Mouse (Mus musculus): ENCODE data around the gene Cyp4f40. TPM values are rescaled to one million over a fixed set of nuclear protein-coding genes. Genes with fewer than 3 reads are reported as not detected.

The Cyp4f40 gene
- polyA plus RNA-seq, 1 experiment = 87.7 TPM

DNA sequence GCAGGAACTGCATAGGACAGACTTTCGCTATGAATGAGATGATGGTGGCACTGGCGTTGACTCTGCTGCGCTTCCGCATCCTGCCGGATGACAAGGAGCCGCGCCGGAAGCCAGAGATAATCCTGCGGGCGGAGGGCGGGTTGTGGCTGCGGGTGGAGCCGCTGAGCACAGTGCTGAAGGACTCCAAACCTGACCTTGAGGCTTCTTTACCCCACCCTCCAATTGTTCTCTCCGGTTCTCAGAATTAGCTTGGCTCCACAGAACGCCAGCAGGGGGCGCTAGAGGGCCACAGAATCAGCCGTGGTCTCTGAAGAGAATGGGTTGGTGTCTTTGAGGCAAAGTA, 23.8 kb upstream of the Cyp4f40 start:
- TF ChIP-seq CTCF (IDR thresholded peaks at IDR 0.05; ENCODE audit: extremely low read depth, insufficient read length, insufficient replicate concordance, low read depth, low read length) = peak; percentile 98; the same call in 1 of the 2 replicates
- TF ChIP-seq POLR2A (IDR thresholded peaks at IDR 0.05; ENCODE audit: low read depth, low read length) = no peak
- Histone ChIP-seq H3K27ac (ENCODE audit: insufficient read depth, low read depth, low read length) (no peak overlapping the region), H3K4me3 (ENCODE audit: low read depth, low read length) (peak overlapping the region; percentile 49), H3K36me3 (ENCODE audit: control insufficient read depth, insufficient read depth, low read length) (no peaks in the 10 kb centered on the region), H3K4me1 (ENCODE audit: control insufficient read depth, insufficient read depth, insufficient read length, low read length) (peaks cover 12% of the 10 kb centered on the region), H3K27me3 (ENCODE audit: control insufficient read depth, insufficient read depth, low read length) (no peaks in the 10 kb centered on the region)
- WGBS = under 1% methylated on average over 17 of the region's 17 CpGs

DNA sequence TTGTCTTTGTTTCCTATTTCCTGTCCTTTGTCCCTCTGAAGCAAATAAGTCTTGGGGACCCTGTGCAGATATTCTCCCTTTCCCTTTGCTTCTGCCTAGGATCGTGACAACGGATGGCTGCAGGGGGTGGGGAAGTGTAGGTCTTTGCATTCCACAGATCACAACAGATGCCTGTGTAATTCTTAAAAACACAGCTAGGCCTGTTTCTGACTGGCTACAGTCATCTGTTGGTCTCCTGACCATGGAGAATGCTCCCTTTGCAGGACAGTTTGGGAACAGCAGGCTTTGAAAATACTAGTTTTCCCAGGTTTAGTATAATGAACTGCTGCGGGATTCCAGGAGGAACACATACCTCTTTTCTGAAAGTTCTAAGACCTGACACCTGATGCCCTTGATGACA, 22.4 kb upstream of the Cyp4f40 start:
- H3K27ac ChIP-seq (ENCODE audit: insufficient read depth, low read depth, low read length) = no peak overlapping the region
- H3K4me3 ChIP-seq (ENCODE audit: low read depth, low read length) = no peak overlapping the region
- no peaks in the 10 kb centered on the region for H3K27me3 ChIP-seq (ENCODE audit: control insufficient read depth, insufficient read depth, low read length)
- no peaks in the 10 kb centered on the region for H3K36me3 ChIP-seq (ENCODE audit: control insufficient read depth, insufficient read depth, low read length)
- 83% methylated on average over 3 of the region's 3 CpGs for WGBS
- TF ChIP-seq POLR2A (IDR thresholded peaks at IDR 0.05; ENCODE audit: low read depth, low read length) = no peak
- TF ChIP-seq CTCF (IDR thresholded peaks at IDR 0.05; ENCODE audit: extremely low read depth, insufficient read length, insufficient replicate concordance, low read depth, low read length) = no peak
- H3K4me1 ChIP-seq (ENCODE audit: control insufficient read depth, insufficient read depth, insufficient read length, low read length) = peaks cover 12% of the 10 kb centered on the region

DNA sequence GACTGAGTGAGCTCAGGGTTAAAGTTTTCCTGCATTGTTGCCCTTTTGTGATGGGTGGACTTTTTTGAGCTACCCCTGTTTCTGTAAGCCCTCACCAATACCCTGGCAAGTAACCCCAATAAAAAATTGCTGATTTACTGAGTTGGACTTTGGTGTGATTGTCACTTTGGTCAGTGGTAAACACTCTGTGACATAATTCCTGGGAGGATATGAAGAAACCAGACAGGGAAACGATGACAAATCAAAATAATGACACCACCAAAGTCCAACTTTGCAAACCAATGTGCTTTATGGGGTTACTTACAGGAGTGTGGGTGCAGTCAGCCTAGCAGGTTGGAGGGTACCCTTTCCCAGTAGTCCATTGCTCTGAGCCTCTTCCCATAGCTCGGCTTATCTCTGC, 21.5 kb upstream of the Cyp4f40 start:
- TF ChIP-seq CTCF (IDR thresholded peaks at IDR 0.05; ENCODE audit: extremely low read depth, insufficient read length, insufficient replicate concordance, low read depth, low read length) (no peak), POLR2A (IDR thresholded peaks at IDR 0.05; ENCODE audit: low read depth, low read length) (no peak)
- 33% methylated on average over 2 of the region's 2 CpGs for WGBS
- no peak overlapping the region for H3K4me3 ChIP-seq (ENCODE audit: low read depth, low read length)
- peaks cover 12% of the 10 kb centered on the region for H3K4me1 ChIP-seq (ENCODE audit: control insufficient read depth, insufficient read depth, insufficient read length, low read length)
- H3K36me3 ChIP-seq (ENCODE audit: control insufficient read depth, insufficient read depth, low read length) = no peaks in the 10 kb centered on the region
- no peaks in the 10 kb centered on the region for H3K27me3 ChIP-seq (ENCODE audit: control insufficient read depth, insufficient read depth, low read length)
- peak overlapping the region; percentile 15; the same call in 1 of the 2 replicates for H3K27ac ChIP-seq (ENCODE audit: insufficient read depth, low read depth, low read length)

DNA sequence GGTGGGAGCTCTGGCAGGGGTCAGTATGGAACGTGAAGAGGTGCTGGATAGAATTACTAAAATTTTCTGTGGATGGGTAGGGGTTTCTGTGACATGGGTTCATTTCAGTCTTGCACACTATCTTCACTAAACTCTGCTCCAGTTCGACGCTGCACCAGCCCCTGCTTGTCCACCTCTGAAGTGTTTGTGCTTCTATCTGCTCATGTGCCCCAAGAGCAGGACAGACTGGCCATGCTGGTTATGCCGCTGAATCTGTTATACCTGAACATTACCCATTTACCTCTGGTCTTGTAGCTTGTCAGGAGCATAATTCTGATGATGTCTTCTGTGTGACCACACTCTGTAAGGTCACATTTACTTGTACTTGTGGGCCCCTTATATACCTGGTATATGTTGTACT, 12.1 kb upstream of the Cyp4f40 start:
- Histone ChIP-seq H3K4me1 (ENCODE audit: control insufficient read depth, insufficient read depth, insufficient read length, low read length) (no peaks in the 10 kb centered on the region), H3K36me3 (ENCODE audit: control insufficient read depth, insufficient read depth, low read length) (no peaks in the 10 kb centered on the region), H3K27ac (ENCODE audit: insufficient read depth, low read depth, low read length) (no peak overlapping the region), H3K27me3 (ENCODE audit: control insufficient read depth, insufficient read depth, low read length) (no peaks in the 10 kb centered on the region), H3K4me3 (ENCODE audit: low read depth, low read length) (no peak overlapping the region)
- TF ChIP-seq CTCF (IDR thresholded peaks at IDR 0.05; ENCODE audit: extremely low read depth, insufficient read length, insufficient replicate concordance, low read depth, low read length) (no peak), POLR2A (IDR thresholded peaks at IDR 0.05; ENCODE audit: low read depth, low read length) (no peak)
- WGBS = 79% methylated on average over 4 of the region's 4 CpGs

DNA sequence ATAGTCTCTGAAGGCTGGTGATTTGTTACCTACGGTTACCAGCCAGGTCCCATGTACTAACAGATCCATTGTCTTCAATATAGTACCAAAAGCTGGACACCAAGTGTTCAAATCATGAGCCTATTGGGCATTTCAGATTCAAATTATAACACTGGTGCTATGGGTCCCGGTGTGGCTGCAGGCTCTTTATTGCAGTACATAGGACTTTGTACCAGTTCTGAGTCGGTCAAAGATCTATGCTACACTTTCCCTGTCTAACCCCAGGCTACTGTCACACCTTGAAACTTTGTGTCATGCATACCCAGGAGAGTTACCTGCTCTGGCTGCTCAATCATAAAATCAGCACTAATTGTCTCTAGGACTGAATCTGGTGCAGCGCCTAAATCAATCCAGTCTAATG, 4.8 kb upstream of the Cyp4f40 start:
- Histone ChIP-seq H3K4me1 (ENCODE audit: control insufficient read depth, insufficient read depth, insufficient read length, low read length) (peaks cover 14% of the 10 kb centered on the region; the same call in 1 of the 2 replicates), H3K36me3 (ENCODE audit: control insufficient read depth, insufficient read depth, low read length) (no peaks in the 10 kb centered on the region), H3K27me3 (ENCODE audit: control insufficient read depth, insufficient read depth, low read length) (no peaks in the 10 kb centered on the region), H3K4me3 (ENCODE audit: low read depth, low read length) (no peak overlapping the region), H3K27ac (ENCODE audit: insufficient read depth, low read depth, low read length) (peak overlapping the region; percentile 86)
- no peak for TF ChIP-seq CTCF (IDR thresholded peaks at IDR 0.05; ENCODE audit: extremely low read depth, insufficient read length, insufficient replicate concordance, low read depth, low read length)
- TF ChIP-seq POLR2A (IDR thresholded peaks at IDR 0.05; ENCODE audit: low read depth, low read length) = no peak
- WGBS = 37% methylated on average over 4 of the region's 4 CpGs

DNA sequence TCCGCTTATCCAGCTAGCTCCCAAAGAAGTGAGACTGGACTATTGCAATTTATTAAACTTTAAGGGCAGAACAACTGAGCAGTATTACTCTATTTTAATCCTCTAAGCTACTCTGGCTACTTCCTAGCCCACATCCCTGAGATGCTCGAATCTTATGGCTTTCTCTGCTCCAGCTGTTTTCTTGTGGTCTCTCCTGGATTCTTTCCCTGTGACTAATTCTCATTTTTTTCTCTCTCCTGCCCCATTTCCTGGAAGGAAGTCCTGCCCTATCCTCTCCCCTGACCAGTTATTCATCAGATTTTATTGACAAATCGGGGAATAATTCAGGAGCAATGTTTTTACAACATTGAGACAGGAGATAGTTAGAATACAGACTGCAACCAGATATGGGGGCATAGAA, 1.7 kb upstream of the Cyp4f40 start:
- Histone ChIP-seq H3K4me1 (ENCODE audit: control insufficient read depth, insufficient read depth, insufficient read length, low read length) (peaks cover 23% of the 10 kb centered on the region; the same call in 1 of the 2 replicates), H3K36me3 (ENCODE audit: control insufficient read depth, insufficient read depth, low read length) (no peaks in the 10 kb centered on the region), H3K27ac (ENCODE audit: insufficient read depth, low read depth, low read length) (peak overlapping the region; percentile 62), H3K4me3 (ENCODE audit: low read depth, low read length) (no peak overlapping the region), H3K27me3 (ENCODE audit: control insufficient read depth, insufficient read depth, low read length) (no peaks in the 10 kb centered on the region)
- WGBS = 71% methylated on average over 3 of the region's 3 CpGs
- TF ChIP-seq POLR2A (IDR thresholded peaks at IDR 0.05; ENCODE audit: low read depth, low read length) (no peak), CTCF (IDR thresholded peaks at IDR 0.05; ENCODE audit: extremely low read depth, insufficient read length, insufficient replicate concordance, low read depth, low read length) (no peak)

DNA sequence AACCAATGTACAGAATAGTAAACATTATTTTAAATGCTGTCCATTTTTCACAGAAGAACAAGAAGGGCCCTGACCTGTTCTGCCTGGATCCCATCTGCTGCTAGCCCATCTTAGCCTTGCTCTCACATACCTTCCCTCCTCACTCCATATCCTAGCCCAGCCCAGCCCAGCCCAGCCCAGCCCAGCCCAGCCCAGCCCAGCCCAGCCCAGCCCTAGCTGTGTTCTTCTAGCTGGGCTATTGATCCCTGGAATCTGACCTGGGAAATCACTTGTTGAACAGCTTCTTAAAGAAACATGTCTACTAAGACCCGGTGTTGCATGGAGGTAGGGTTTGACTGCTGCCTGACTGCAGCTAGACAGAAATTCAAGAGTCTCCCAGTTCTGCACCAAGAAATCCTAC, 454 bp upstream of the Cyp4f40 start:
- WGBS = 37% methylated on average over 1 of the region's 1 CpGs
- Histone ChIP-seq H3K36me3 (ENCODE audit: control insufficient read depth, insufficient read depth, low read length) (peaks cover 2% of the 10 kb centered on the region; the same call in 1 of the 2 replicates), H3K4me3 (ENCODE audit: low read depth, low read length) (no peak overlapping the region), H3K27me3 (ENCODE audit: control insufficient read depth, insufficient read depth, low read length) (no peaks in the 10 kb centered on the region), H3K27ac (ENCODE audit: insufficient read depth, low read depth, low read length) (peak overlapping the region; percentile 97), H3K4me1 (ENCODE audit: control insufficient read depth, insufficient read depth, insufficient read length, low read length) (peaks cover 32% of the 10 kb centered on the region)
- TF ChIP-seq CTCF (IDR thresholded peaks at IDR 0.05; ENCODE audit: extremely low read depth, insufficient read length, insufficient replicate concordance, low read depth, low read length) (no peak), POLR2A (IDR thresholded peaks at IDR 0.05; ENCODE audit: low read depth, low read length) (no peak)
